Mouse (Mus musculus): ENCODE measurements at regions not wholly inside any gene's neighbourhood (a gene's known extent, or its start where the extent isn't known, plus 50 kb on each side); places are given as distances from the start of the nearest gene placed in this dataset.

DNA sequence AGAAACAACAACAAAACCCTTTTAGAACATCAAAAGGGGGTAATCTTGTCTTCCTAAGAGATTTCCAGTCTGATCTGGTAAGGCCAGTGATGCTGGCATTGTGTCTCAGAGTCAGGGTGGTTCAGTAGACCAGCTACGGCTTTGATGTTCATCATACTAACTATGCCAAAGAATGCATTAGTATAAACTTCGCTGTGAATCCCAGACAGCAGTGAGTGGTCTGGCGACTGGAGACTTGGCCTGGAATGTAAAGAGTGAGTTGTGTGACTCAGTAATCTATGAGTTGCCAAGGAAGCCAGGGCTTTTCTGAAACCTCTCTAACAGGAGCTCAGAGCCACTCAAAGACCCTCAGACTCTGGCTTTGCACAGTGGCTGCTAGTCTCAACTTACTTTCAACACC, 288.1 kb upstream of the Foxq1 start:
- Histone ChIP-seq H3K4me3 (ENCODE audit: control insufficient read depth in 1 of 2, insufficient read depth in 1 of 2, low read depth in 2 of 2, low read length in 2 of 2) (no peak overlapping the region), H3K4me1 (ENCODE audit: control insufficient read depth in 1 of 2, insufficient read depth in 2 of 2, low read length in 2 of 2) (no peaks in the 10 kb centered on the region), H3K9me3 (replicated peaks; ENCODE audit: insufficient read depth, low read length) (no peaks in the 10 kb centered on the region), H3K79me2 (ENCODE audit: control insufficient read depth, insufficient read depth, low read length, poor library complexity) (no peaks in the 10 kb centered on the region), H3K27me3 (ENCODE audit: control insufficient read depth in 1 of 2, insufficient read depth in 2 of 2, low read length in 2 of 2) (no peaks in the 10 kb centered on the region), H3K36me3 (ENCODE audit: control insufficient read depth in 1 of 2, insufficient read depth in 2 of 2, low read length in 2 of 2) (no peaks in the 10 kb centered on the region), H3K9ac (ENCODE audit: control insufficient read depth, low read depth, low read length, poor library complexity, severe bottlenecking) (no peak overlapping the region), H3K27ac (ENCODE audit: control insufficient read depth, low read depth, low read length) (no peak overlapping the region)
- no peak for TF ChIP-seq BHLHE40 (IDR thresholded peaks at IDR 0.05; ENCODE audit: borderline replicate concordance, low read depth, low read length)
- no peak for TF ChIP-seq E2F4 (IDR thresholded peaks at IDR 0.05; ENCODE audit: borderline replicate concordance, low read depth, low read length)
- TF ChIP-seq TCF12 (IDR thresholded peaks at IDR 0.05; ENCODE audit: low read depth, low read length): no peak
- TF ChIP-seq MYB (IDR thresholded peaks at IDR 0.05; ENCODE audit: low read depth, low read length): no peak
- TF ChIP-seq JUND (IDR thresholded peaks at IDR 0.05; ENCODE audit: low read depth, low read length): no peak
- no peak for DNase-seq (ENCODE audit: low read depth, low spot score)

DNA sequence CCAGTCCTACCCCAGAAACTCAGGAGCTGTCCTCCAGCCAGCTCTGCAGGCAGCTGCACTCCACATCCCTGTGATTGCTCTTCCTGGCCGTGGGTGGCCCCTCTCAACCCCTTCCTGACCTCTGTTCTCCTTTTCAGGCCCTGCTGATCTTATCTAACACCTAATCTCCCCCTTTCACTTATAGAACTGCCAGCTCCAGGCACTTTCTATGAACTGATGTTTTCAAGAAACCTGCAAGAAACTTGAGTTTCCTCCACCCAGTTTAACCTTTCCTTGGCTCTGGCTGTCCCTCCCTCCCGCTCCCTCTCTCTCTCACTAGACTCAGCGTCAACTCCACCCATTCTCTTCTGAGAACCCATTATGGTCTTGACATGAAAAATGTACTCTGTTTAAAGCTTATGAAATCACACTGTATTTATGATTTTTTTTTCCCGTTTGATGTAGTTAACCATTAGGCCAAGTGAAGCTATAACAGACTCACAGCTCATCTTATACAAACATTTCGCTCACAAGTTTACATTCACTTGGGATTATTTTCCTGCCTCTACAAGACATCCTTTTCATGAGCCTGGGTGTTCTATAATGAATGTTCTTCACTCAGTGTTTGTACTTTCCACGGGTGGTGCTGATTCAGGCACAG, 279.8 kb upstream of the Foxq1 start:
- H3K4me3 ChIP-seq (ENCODE audit: control insufficient read depth in 1 of 2, insufficient read depth in 1 of 2, low read depth in 2 of 2, low read length in 2 of 2): no peak overlapping the region
- no peak for TF ChIP-seq TCF12 (IDR thresholded peaks at IDR 0.05; ENCODE audit: low read depth, low read length)
- no peak for TF ChIP-seq MYB (IDR thresholded peaks at IDR 0.05; ENCODE audit: low read depth, low read length)
- TF ChIP-seq MEF2A (IDR thresholded peaks at IDR 0.05; ENCODE audit: extremely low read depth, insufficient replicate concordance, low read depth, low read length, poor library complexity, severe bottlenecking): no peak
- TF ChIP-seq HCFC1 (IDR thresholded peaks at IDR 0.05; ENCODE audit: low read depth, low read length): no peak
- no peak for TF ChIP-seq JUND (IDR thresholded peaks at IDR 0.05; ENCODE audit: low read depth, low read length)
- TF ChIP-seq KAT2A (conservative IDR thresholded peaks at IDR 0.05; ENCODE audit: low read depth, low read length): no peak
- TF ChIP-seq UBTF (IDR thresholded peaks at IDR 0.05; ENCODE audit: borderline replicate concordance, insufficient read depth, low read depth, low read length): no peak
- no peak for TF ChIP-seq RCOR1 (IDR thresholded peaks at IDR 0.05; ENCODE audit: low read depth, low read length)
- TF ChIP-seq NELFE (IDR thresholded peaks at IDR 0.05; ENCODE audit: low read depth, low read length): no peak
- TF ChIP-seq ZMIZ1 (IDR thresholded peaks at IDR 0.05; ENCODE audit: low read depth, low read length): no peak

DNA sequence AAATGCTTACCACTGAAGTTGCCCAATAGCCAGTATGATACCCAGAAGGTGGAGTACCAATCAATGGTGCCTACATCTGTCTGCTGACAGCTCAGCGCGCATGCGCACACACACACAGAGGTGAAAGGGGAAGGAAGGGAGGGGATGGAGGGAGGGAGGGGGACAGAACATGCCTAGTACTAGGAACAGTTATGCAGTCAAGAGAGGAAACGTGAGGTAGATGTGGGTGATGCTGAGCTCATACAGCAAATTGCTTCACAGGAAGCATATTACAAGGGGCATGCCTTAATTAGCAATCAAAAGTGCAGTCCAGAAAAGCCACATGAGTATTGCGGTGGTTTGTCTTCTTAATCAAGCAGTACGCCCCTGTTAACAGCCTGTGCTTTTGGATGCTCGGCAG, 265.3 kb upstream of the Foxq1 start:
- Histone ChIP-seq H3K9ac (ENCODE audit: control insufficient read depth, low read depth, low read length, poor library complexity, severe bottlenecking) (no peak overlapping the region), H3K27me3 (ENCODE audit: control insufficient read depth in 1 of 2, insufficient read depth in 2 of 2, low read length in 2 of 2) (no peaks in the 10 kb centered on the region), H3K36me3 (ENCODE audit: control insufficient read depth in 1 of 2, insufficient read depth in 2 of 2, low read length in 2 of 2) (no peaks in the 10 kb centered on the region), H3K4me3 (ENCODE audit: control insufficient read depth in 1 of 2, insufficient read depth in 1 of 2, low read depth in 2 of 2, low read length in 2 of 2) (no peak overlapping the region), H3K27ac (ENCODE audit: control insufficient read depth, low read depth, low read length) (no peak overlapping the region), H3K9me3 (replicated peaks; ENCODE audit: insufficient read depth, low read length) (no peaks in the 10 kb centered on the region), H3K4me1 (ENCODE audit: control insufficient read depth in 1 of 2, insufficient read depth in 2 of 2, low read length in 2 of 2) (no peaks in the 10 kb centered on the region), H3K79me2 (ENCODE audit: control insufficient read depth, insufficient read depth, low read length, poor library complexity) (no peaks in the 10 kb centered on the region)
- TF ChIP-seq TCF12 (IDR thresholded peaks at IDR 0.05; ENCODE audit: low read depth, low read length): no peak
- no peak for TF ChIP-seq SIN3A (IDR thresholded peaks at IDR 0.05; ENCODE audit: low read length)
- no peak for TF ChIP-seq MYC (IDR thresholded peaks at IDR 0.05; ENCODE audit: low read depth, low read length)
- TF ChIP-seq MAZ (IDR thresholded peaks at IDR 0.05; ENCODE audit: low read depth, low read length): no peak
- TF ChIP-seq ELF1 (IDR thresholded peaks at IDR 0.05; ENCODE audit: low read depth, low read length): no peak
- no peak for TF ChIP-seq POLR2AphosphoS5 (IDR thresholded peaks at IDR 0.05; ENCODE audit: borderline replicate concordance, low read depth, low read length)
- no peak for TF ChIP-seq E2F4 (IDR thresholded peaks at IDR 0.05; ENCODE audit: borderline replicate concordance, low read depth, low read length)
- no peak for TF ChIP-seq BHLHE40 (IDR thresholded peaks at IDR 0.05; ENCODE audit: borderline replicate concordance, low read depth, low read length)
- no peak for DNase-seq (ENCODE audit: low read depth, low spot score)

More for the DNA sequence above, 279.8 kb upstream of the Foxq1 start:
- H3K27me3 ChIP-seq (ENCODE audit: control insufficient read depth in 1 of 2, insufficient read depth in 2 of 2, low read length in 2 of 2): no peaks in the 10 kb centered on the region
- H3K9me3 ChIP-seq (replicated peaks; ENCODE audit: insufficient read depth, low read length): no peaks in the 10 kb centered on the region
- no peak overlapping the region for H3K9ac ChIP-seq (ENCODE audit: control insufficient read depth, low read depth, low read length, poor library complexity, severe bottlenecking)
- H3K4me1 ChIP-seq (ENCODE audit: control insufficient read depth in 1 of 2, insufficient read depth in 2 of 2, low read length in 2 of 2): no peaks in the 10 kb centered on the region
- no peaks in the 10 kb centered on the region for H3K36me3 ChIP-seq (ENCODE audit: control insufficient read depth in 1 of 2, insufficient read depth in 2 of 2, low read length in 2 of 2)
- H3K27ac ChIP-seq (ENCODE audit: control insufficient read depth, low read depth, low read length): no peak overlapping the region
- no peaks in the 10 kb centered on the region for H3K79me2 ChIP-seq (ENCODE audit: control insufficient read depth, insufficient read depth, low read length, poor library complexity)
- no peak for DNase-seq (ENCODE audit: low read depth, low spot score)
